Mouse (Mus musculus) CD4-positive helper T cell, adult 2 months (primary cell): ENCODE measurements at regions not wholly inside any gene's neighbourhood (a gene's known extent, or its start where the extent isn't known, plus 50 kb on each side); places are given as distances from the start of the nearest gene placed in this dataset.
"Not testable (repeated sequence)": the region's sequence is repeated elsewhere in the genome, so short reads cannot be mapped to it uniquely, and the experiment has no call there.

Source experiments
- DNase-seq: peaks from one replicate; pipeline ENCODE4 v3.0.0-alpha.2; 2012; ENCODE audit warnings: low read depth, missing footprints, low spot score

DNA sequence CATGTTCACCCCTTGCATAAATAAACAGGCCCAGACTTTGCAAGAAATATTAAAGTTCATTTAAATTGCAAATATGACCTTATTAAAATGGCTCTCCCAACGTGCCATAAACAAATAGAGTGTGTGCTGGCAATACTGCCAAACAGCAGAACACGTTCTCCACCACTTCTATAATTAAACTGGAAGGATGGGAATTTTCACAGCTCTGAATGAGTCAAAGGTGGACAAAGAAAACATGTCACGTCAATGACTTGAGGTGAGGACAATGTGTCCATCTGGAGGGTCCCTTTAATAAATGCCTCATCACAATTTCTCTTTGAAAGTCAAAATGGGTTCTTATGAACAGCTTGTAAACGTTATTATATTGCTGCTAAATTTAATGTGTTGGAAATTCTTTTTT lies 114.8 kb downstream of the Galc start:
- no peak for DNase-seq

DNA sequence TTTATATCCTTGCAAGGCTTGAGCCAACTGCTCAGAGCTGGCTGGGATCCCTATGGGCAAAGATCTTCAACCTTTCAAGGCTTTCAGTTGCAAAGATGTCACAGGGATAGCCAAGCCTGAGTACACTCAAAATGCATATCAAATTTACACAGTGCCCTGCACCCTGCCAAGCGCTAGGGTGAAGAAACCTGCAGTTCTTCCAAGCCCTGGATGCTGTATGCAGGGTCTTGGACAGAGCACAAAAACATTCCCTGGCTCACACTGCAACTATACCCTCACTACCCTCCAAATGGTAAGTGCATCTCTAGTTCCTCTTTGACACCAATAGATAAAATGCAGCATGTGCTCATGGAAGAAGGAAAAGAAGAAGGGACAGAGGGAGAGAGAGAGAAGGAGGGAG lies 116.1 kb downstream of the Galc start:
- DNase-seq, result no peak

DNA sequence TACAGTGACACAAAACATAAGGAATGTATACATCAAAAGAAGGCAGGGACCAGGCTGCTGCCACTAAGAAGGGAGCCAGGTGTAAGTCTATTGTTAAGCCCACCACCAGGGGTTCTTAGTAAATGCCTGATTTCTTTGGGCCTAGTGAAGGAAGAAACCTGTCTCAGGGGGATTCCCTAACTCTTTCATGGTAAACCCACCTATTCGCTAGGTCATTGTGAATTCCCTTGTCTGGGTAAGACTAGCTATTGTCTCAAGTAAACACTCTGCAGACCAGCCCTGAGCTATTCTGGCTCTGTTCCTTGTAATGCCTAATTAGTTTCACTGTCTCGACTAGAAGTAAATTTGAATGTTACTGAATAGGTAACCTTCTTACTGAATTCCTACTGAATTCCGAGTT lies 119.4 kb downstream of the Galc start:
- not testable (repeated sequence) for DNase-seq

GRCm38 (mm10) chr12:98131276-98131675 lies 128.0 kb downstream of the Galc start:
- DNase-seq, result no peak

GRCm38 (mm10) chr12:98123541-98123940 lies 135.7 kb downstream of the Galc start:
- no peak for DNase-seq

GRCm38 (mm10) chr12:98108039-98108438 lies 151.2 kb downstream of the Galc start:
- DNase-seq, result no peak

DNA sequence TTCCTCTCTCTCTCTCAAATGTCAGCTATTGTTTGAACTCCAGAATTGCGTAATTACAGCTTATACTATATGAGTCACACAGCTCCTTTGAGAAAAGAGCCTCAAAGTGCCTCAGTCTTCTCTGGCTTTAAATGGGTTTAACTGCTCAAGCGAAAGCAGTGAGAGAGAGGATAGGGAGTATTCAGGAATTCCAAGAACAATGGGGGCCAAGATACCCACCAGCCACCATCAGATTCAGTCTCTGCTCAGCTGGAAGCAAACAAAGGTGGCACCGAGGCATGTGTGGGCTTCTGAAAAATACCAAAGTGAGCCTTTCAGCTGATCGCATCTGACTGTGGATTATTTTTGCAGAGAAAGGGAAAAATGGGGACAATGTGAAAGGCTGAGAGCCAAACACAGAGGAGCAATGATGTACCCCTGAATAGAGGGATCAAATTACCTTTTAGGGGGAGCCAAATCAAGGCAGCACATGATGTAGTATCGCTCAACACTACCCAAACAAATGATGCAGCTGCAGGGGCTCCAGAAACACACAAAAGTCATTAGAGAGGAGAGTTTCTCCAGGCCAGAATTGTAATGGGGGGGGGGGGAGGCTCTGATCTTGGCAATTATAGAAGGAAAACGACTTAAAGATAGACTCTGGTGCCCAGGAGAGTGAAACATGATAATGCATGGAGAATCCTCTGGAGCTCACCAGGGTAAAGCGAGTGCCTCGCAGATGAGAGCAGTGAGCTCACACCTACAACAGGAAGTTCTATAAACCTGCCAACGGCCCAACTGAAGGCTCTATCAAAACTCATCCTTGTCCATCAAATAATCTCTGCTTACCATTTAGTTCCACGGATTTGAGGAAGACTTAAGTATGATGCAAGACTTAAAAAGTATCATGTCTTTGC lies 152.2 kb downstream of the Galc start:
- DNase-seq, result no peak

DNA sequence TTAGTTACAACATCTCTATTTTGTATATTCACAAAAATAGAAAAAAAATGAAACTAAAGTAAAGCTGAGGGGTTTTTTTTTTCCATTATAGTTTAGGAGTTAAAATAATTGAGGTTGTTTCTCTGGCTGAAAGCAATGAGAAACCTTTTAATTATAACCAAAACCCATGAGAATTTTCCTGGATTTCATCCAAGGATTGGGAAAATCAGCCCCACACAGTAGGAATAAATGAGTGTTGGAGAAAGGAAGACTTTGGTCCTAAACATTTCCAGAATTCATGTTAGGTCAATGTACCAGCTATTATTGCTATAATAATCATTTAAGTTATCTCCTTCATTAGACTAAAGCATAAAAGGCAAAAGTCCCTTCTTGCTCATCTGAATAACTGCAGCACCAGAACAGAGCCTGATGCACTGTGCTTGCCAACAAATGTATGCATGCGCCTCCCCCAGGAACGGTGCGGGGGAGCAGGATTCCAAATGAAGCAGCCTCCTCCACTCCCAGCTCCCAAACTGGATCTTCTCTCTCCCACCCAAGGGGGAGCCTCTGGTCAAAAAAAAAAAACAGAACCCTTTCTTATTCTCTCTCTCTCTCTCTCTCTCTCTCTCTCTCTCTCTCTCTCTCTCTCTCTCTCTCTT lies 153.0 kb downstream of the Galc start:
- DNase-seq, result no peak

DNA sequence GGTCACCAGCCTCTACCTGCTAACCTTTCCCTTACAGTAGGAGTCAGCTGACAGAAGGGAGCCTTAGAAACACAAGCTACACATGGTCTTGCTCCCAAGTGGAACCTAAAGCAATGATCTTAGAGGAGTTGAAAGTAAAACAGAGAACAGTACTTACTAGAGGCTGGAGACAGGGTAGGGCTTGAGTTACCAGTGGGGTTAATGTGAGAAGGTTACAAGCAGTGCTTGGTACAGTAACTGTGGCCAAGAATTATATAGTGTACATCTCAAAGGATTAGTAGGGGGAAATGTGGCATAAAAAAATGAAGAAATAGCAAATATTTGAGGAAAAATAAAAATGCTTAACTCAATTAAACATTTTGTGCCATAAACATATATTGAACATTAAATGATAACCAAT lies 153.5 kb downstream of the Galc start:
- DNase-seq, result no peak

GRCm38 (mm10) chr12:98090171-98090570 lies 169.1 kb downstream of the Galc start:
- no peak for DNase-seq

DNA sequence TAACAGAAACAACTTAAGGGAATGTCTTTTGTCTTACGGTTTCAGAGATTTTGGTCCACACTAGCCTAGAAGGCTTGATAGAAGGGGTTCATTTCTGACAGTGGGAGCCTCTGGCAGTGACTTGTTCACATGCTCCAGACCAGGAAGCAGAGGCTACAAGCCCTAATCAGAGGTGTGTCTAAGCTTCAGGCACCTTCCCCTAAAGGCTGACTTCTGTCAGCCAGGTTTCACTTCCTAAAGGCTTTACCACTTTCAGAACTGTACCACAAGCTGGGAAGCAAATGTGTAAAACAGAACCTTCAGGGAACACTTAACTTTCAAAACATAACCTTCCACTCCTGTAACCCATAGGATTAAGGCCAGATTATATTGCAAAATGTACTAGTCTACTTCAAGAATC lies 180.9 kb downstream of the Galc start:
- no peak for DNase-seq

DNA sequence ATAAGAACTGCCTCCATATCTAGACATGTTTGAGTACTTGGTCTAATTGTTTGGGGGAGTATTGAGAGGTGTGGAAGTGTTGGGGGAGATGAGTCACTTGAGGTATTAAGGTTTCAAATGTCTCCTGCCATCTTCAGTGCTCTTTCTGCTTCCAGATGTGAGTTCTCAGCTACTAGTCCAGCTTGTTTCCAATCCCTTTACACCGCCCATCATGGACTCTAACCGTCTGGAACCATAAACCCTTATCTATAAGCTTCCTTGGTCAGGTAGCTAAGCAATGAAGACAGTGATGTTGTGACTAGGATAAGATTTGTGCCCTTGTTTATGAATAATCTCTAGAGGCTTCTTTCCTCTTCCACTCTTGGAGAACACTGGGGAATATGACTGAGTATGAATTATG lies 183.7 kb downstream of the Galc start:
- DNase-seq, result no peak

GRCm38 (mm10) chr12:98069110-98069509 lies 190.1 kb downstream of the Galc start:
- DNase-seq, result no peak

GRCm38 (mm10) chr12:98059419-98060180 lies 199.7 kb downstream of the Galc start:
- no peak for DNase-seq

DNA sequence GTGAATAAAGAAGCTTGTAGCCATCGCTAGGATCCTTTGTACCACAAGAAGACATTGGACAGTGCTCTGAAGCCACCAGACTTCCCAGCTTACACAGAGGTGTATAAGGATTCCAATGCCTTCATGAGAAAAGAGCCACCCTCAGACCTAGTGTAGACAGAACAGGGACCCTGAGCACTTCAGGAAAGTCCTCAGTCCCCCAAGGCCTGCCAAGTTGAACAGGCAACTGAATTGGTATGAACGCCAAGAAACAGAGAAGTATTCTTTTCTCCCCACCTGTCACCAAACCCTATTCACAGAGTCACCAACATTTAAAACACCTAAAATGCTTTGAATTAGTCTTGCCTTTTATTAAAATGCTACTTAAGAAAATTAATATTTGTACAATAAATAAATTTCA lies 200.3 kb downstream of the Galc start:
- no peak for DNase-seq

DNA sequence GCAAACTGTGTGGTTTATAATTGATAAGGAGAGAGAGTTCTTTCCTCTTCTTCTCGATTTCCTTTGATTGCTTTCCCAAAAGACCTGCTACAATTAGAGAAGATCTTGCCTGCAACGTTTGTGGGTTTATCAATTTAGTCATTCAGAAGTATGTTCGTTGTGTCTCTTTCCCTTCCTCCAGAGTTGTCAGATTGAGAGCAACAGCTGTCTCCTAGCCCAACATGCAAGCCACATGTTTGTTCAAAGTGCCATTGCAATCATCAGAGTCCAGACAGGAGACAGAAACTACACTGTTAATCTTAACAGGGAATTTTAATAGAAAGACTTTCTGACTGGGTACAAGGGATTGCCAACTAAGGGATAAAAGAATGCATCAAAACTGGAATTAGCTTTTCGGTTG lies 208.3 kb downstream of the Galc start:
- no peak for DNase-seq

- DNase-seq, result no peak
Observed at GRCm38 (mm10) chr12:98050500-98050899, 208.8 kb downstream of the Galc start.

- no peak for DNase-seq
Observed at GRCm38 (mm10) chr12:98050057-98050456, 209.2 kb downstream of the Galc start.

DNA sequence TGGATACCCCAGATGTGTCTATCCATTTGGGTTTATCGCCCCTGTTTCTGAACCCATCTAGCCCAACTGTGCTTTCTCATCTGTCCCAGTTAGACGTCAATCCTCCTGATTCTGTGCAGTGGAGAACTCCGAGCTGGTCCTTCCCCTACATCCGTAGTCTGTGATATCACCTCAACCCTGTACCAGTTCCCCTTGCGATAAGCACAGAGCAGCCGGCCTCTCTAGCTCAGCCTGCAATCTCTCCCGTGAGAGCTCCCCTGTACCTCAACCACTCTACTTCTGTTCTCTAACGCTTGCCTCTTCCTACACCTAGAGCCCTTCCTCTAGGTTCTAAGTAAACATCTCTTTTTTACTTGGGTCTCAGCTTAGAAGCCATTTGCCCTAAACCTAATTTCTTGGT lies 211.5 kb downstream of the Galc start:
- DNase-seq, result no peak

DNA sequence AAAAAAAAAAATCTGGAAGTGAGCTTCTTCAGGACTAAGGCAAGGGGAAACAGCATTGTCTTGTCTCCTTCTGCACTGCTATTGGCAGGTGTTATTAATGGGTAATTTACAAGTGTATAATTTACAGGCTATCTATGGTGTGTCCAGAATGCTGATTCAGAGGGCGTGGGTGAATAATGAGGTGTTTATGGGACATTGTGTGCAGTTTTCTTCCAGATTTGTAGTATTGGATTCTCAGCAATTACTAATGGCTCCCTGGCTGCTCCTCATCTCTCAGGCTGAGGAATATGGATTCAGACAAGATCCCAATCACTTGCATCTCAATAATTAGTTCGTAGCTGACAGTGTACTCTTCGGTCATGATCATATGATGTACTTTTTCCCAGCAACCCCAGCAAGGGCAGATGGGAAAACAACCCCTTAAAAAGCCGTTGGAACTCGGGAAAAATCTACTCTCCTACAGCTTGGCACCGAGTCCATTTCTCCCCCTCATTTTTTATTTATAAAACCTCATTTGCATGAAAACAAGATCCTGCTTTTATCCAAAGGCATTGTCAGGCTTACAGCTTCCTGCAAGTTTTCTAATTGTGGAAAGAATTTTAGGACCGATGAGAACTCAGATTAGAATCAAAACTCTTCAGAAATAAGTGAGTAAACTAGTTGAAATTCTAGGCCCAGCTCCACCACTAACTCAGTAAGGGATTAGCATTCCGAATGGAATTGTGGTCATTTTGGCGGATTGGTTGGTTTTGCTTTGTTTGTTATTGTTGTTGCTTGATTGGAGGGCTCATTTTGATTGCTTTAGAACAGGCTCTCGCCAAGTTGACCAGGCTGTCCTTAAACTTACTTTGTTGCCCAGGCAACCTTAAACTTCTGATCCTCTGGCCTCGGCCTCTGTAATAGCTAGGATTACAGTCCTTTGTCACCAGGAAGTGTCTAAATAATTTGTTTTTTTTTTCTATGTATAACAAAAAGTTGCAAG lies 212.5 kb downstream of the Galc start:
- no peak for DNase-seq

DNA sequence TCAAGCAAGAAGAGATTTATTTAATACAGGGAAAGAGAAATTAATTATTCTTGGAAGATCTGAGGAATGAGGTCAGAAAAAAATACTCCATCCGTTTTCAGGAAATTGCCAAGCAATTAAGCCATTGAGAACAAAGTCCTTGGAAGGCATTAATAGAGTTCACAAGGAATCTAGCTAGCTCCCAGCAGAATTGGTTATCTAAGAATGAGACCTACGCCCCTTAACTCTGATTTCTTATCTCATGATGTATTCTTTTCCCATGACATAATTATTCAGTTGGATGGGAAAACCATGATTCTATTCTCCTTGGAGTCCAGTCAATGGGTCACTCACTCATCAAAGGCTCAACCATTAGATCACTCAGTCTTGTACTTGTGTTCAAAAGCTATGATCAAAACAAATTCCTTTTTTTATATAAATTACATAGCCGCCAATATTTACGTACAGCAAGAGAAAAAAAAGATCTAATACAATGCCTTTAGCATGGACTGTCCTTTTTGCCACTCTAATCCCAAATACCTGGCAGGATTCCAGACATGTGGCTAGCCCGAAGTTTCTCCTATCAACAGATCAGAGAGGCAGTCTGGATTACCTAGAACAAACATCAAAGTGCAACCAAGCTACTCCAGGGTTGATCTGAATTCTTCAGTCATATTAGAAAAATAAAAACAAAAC lies 213.3 kb downstream of the Galc start:
- DNase-seq, result no peak
